32 mouse cellular contexts compared by ENCODE assay signal in genomic region chr19:29902343-29903070, GRCm38 (mm10). TPM values are rescaled to one million over a fixed set of nuclear protein-coding genes. Genes with fewer than 3 reads are reported as not detected.
DNase-seq lines count a peak whose midpoint lies in the region; ATAC-seq and TF ChIP-seq lines count a peak whose summit lies in the region.
"Had no signal": no experiment of that assay in that cellular context is flagged by ENCODE, and none has a peak within 500 bp of the region (broad histone marks: within the 10 kb centered on the region; RNA-seq: fewer than 3 reads in every experiment).

No protein-coding gene starts in this region.

- H3K4me2 ChIP-seq in kidney, embryonic 15.5 days = no peak overlapping the region
- H3K4me2 ChIP-seq: embryonic facial prominence, embryonic 12.5 days; heart, embryonic 12.5 days; hindbrain, embryonic 15.5 days; limb, embryonic 13.5 days; liver, embryonic 11.5 days; midbrain, embryonic 13.5 days; neural tube, embryonic 13.5 days had no signal

- 30% methylated on average over 4 of the region's 4 CpGs for WGBS in kidney, embryonic 15.5 days
- 87% methylated on average over 4 of the region's 4 CpGs for WGBS in midbrain, embryonic 10.5 days

- ATAC-seq in kidney, embryonic 15.5 days (replicated peaks; ENCODE audit: low FRiP score) = no peak
- ATAC-seq: CD4-positive, CD25-positive, alpha-beta regulatory T cell, adult 4 months; forebrain, embryonic 14.5 days; inflammation-experienced regulatory T-cells, adult 6 months; midbrain, embryonic 13.5 days had no signal

- no peak for DNase-seq in kidney, postnatal 14 days
- DNase-seq in layer of hippocampus, adult 8-10 months (ENCODE audit: low spot score in 2 of 2) = peak; percentile 17 to 50
- DNase-seq in layer of hippocampus, adult 9-10 months (ENCODE audit: low spot score) = no peak
- DNase-seq in brain, adult 2 months (ENCODE audit: low read depth, low spot score) = peak; percentile 88
- no peak for DNase-seq in midbrain, embryonic 10.5 days (ENCODE audit: low spot score)
- DNase-seq: adrenal gland, postnatal 14 days; cerebellum, adult 18-20 months; cerebellum, postnatal 25 days; gastrocnemius, adult 2 months; gastrocnemius, postnatal 36 days; heart, adult 2 months; kidney, adult 11 months; kidney, postnatal 10 days; lung, postnatal 4 days; right cerebral cortex, postnatal 4 days; thymus, adult 2 months; thymus, postnatal 36 days had no signal

- H3K4me1 ChIP-seq in kidney, embryonic 15.5 days = no peaks in the 10 kb centered on the region
- peaks cover 1% of the 10 kb centered on the region; the same call in 1 of the 2 replicates for H3K4me1 ChIP-seq in cortical plate, adult 2 months (ENCODE audit: control insufficient read depth, insufficient read depth, low read length)
- no peaks in the 10 kb centered on the region for H3K4me1 ChIP-seq in midbrain, embryonic 10.5 days
- H3K4me1 ChIP-seq: embryonic facial prominence, embryonic 12.5 days; heart, embryonic 12.5 days; hindbrain, embryonic 15.5 days; megakaryocyte, embryonic 14.5 days; midbrain, embryonic 13.5 days; neural tube, embryonic 13.5 days had no signal

- H3K4me3 ChIP-seq in kidney, embryonic 15.5 days (replicated peaks) = no peak overlapping the region
- H3K4me3 ChIP-seq in cortical plate, adult 2 months (ENCODE audit: insufficient read depth, low read length) = no peak overlapping the region
- H3K4me3 ChIP-seq in midbrain, embryonic 10.5 days = no peak overlapping the region
- H3K4me3 ChIP-seq: embryonic facial prominence, embryonic 12.5 days; gastrocnemius, adult 2 months; heart, adult 2 months; heart, embryonic 12.5 days; hindbrain, embryonic 15.5 days; limb, embryonic 13.5 days; megakaryocyte, embryonic 14.5 days; midbrain, embryonic 13.5 days; neural tube, embryonic 13.5 days had no signal

- no peak overlapping the region for H3K9ac ChIP-seq in kidney, embryonic 15.5 days
- H3K9ac ChIP-seq: embryonic facial prominence, embryonic 12.5 days; heart, embryonic 12.5 days; hindbrain, embryonic 15.5 days; limb, embryonic 13.5 days; midbrain, embryonic 13.5 days; neural tube, embryonic 13.5 days had no signal

- no peak for TF ChIP-seq CTCF in cortical plate, adult 2 months (IDR thresholded peaks at IDR 0.05; ENCODE audit: extremely low read depth, insufficient read depth, low read length)

- no peak for TF ChIP-seq POLR2A in cortical plate, adult 2 months (IDR thresholded peaks at IDR 0.05; ENCODE audit: extremely low read depth, insufficient read depth, low read length)

- H3K36me3 ChIP-seq in kidney, embryonic 15.5 days = peaks cover 4% of the 10 kb centered on the region; the same call in 1 of the 2 replicates
- H3K36me3 ChIP-seq in midbrain, embryonic 10.5 days = no peaks in the 10 kb centered on the region
- H3K36me3 ChIP-seq: embryonic facial prominence, embryonic 12.5 days; heart, embryonic 12.5 days; hindbrain, embryonic 15.5 days; limb, embryonic 13.5 days; midbrain, embryonic 13.5 days; neural tube, embryonic 13.5 days had no signal

- H3K27ac ChIP-seq in kidney, embryonic 15.5 days = peak overlapping the region; percentile 33
- H3K27ac ChIP-seq in cortical plate, adult 2 months (ENCODE audit: insufficient read depth, low read length) = peak overlapping the region; percentile 90; the same call in 1 of the 2 replicates
- H3K27ac ChIP-seq in midbrain, embryonic 10.5 days (replicated peaks) = no peak overlapping the region
- H3K27ac ChIP-seq: embryonic facial prominence, embryonic 12.5 days; gastrocnemius, adult 2 months; heart, adult 2 months; hindbrain, embryonic 15.5 days; limb, embryonic 13.5 days; midbrain, embryonic 13.5 days; neural tube, embryonic 13.5 days; stomach, postnatal 0 days had no signal

- H3K27me3 ChIP-seq in kidney, embryonic 15.5 days = no peaks in the 10 kb centered on the region
- no peaks in the 10 kb centered on the region for H3K27me3 ChIP-seq in midbrain, embryonic 10.5 days (ENCODE audit: low read depth, poor library complexity, severe bottlenecking)
- H3K27me3 ChIP-seq: embryonic facial prominence, embryonic 12.5 days; heart, embryonic 12.5 days; hindbrain, embryonic 15.5 days; limb, embryonic 13.5 days; megakaryocyte, embryonic 14.5 days; midbrain, embryonic 13.5 days; neural tube, embryonic 13.5 days had no signal

- peaks cover 7% of the 10 kb centered on the region; the same call in 1 of the 2 replicates for H3K9me3 ChIP-seq in kidney, embryonic 15.5 days (replicated peaks)
- H3K9me3 ChIP-seq in midbrain, embryonic 10.5 days (replicated peaks) = peaks cover 9% of the 10 kb centered on the region; the same call in 1 of the 2 replicates

RNA-seq across cellular contexts. Expression of gene Il33, which starts 22.4 kb away (rescaled TPM):
- 41.7 and 45.2 TPM in 2 replicates for polyA plus RNA-seq in kidney, embryonic 15.5 days (2015; fragmentation: Nextera tagmentation; extraction: Ambion mirVana)
- total RNA-seq in layer of hippocampus, adult 8-10 months (2022) = 100 to 1,000 TPM in 2 of 4 experiments, 10 to 100 TPM in 2; 73.4 to 112 (median 96.0) TPM
- polyA plus RNA-seq in cortical plate, adult 2 months (2012; rRNA removed) = 34.3 and 37.2 TPM in 2 replicates
- 0.60 TPM in 2 replicates for polyA plus RNA-seq in midbrain, embryonic 10.5 days (2016; fragmentation: Nextera tagmentation; extraction: Ambion mirVana)
- total RNA-seq: hematopoietic stem cell, adult 5-6 weeks had no signal
- polyA plus RNA-seq: CD4-positive, CD25-positive, alpha-beta regulatory T cell, adult 4 months had no signal

Comparison
In these comparisons a context has a peak if more than half of its experiments do, and no peak if none do; other contexts are left out.
1. DNase-seq: peak in layer of hippocampus, adult 8-10 months (2 of 2) and brain, adult 2 months (single experiment); none in kidney, postnatal 14 days (single experiment), layer of hippocampus, adult 9-10 months (single experiment) and midbrain, embryonic 10.5 days (single experiment).
2. RNA of gene Il33, which starts 22.4 kb away (polyA plus RNA-seq): 41.7 to 45.2 TPM in kidney, embryonic 15.5 days and 34.3 to 37.2 TPM in cortical plate, adult 2 months; 0.60 TPM in midbrain, embryonic 10.5 days; every median in the first group is over 10 times any median in the second.